Mouse (Mus musculus): ENCODE data around the gene Abca1.

DNA sequence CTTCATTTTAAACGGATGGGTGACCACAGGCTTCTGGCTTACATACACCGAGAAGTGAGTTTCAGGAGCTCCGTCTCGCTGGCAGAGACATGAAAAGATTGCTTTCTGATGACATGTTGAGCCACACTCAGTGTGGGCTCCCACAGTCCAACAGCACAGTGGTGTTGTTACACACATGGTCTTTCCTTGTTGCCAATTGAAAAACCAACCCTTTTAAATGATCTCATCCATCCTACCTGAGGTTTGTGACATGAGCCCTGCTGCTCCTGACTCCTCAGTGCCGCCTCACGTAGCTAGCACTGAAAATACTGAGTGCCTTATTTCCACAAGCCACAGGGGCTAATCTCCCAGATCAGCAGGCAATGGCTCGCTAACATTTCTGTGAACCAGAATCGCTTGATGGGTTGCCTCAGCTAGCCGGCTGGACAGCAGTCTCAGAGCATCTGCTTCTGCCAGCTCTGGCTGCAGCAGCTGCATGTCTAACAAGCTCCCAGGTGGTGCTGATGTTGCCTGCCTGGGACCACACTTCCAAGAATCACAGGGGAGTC, 50.2 kb downstream of the Abca1 start:
- TF ChIP-seq CTCF (IDR thresholded peaks at IDR 0.05; ENCODE audit: low read depth) = no peak
- TF ChIP-seq EP300 (optimal IDR thresholded peaks at IDR 0.05) = no peak
